Mouse (Mus musculus) lung, embryonic 15.5 days (tissue): ENCODE results near the gene Efna5. TPM values are rescaled to one million over a fixed set of nuclear protein-coding genes. Genes with fewer than 3 reads are reported as not detected.

Experiments
- ATAC-seq: fragments of 200-750 bp; cut with Nextera tagmentation; 2 replicates; pipeline ENCODE4 v1.8.0; 2017; ENCODE audit warnings: moderate number of reproducible peaks, borderline replicate concordance; ENCODE audit not compliant: low FRiP score, low TSS enrichment; ENCODE audit errors: extremely low read depth
- H3K27ac ChIP-seq: fragments of 300-500 bp; sonication (generic); 2 replicates; pipeline ENCODE4 v1.5.1; 2015; ENCODE audit warnings: moderate library complexity, mild to moderate bottlenecking, inconsistent platforms
- H3K27me3 ChIP-seq: fragments of 300-500 bp; sonication (generic); 2 replicates; pipeline ENCODE4 v1.6.1; 2015; ENCODE audit warnings: inconsistent platforms
- H3K36me3 ChIP-seq: fragments of 300-500 bp; sonication (generic); 2 replicates; pipeline ENCODE4 v1.6.1; 2015; ENCODE audit warnings: inconsistent platforms
- H3K4me1 ChIP-seq: fragments of 300-500 bp; sonication (generic); 2 replicates; pipeline ENCODE4 v1.6.1; 2015; ENCODE audit warnings: inconsistent platforms
- H3K4me2 ChIP-seq: fragments of 300-500 bp; sonication (generic); 2 replicates; pipeline ENCODE4 v1.6.1; 2015; ENCODE audit warnings: inconsistent platforms, mild to moderate bottlenecking, moderate library complexity
- H3K4me3 ChIP-seq: fragments of 300-500 bp; sonication (generic); 2 replicates; pipeline ENCODE4 v1.5.1; 2015; ENCODE audit warnings: mild to moderate bottlenecking, inconsistent platforms
- H3K9ac ChIP-seq: fragments of 300-500 bp; sonication (generic); 2 replicates; pipeline ENCODE4 v1.6.1; 2015; ENCODE audit warnings: inconsistent platforms
- H3K9me3 ChIP-seq: fragments of 300-500 bp; sonication (generic); 2 replicates; pipeline ENCODE4 v1.6.1; 2016; ENCODE audit warnings: inconsistent platforms
- WGBS: fragments of 180-500 bp; shearing (Covaris S2); methylation state at CpG from one replicate; pipeline ENCODE4 v1.1.7; 2015; 5-methylcytosine and 5-hydroxymethylcytosine counted together
- polyA plus RNA-seq: library from polyadenylated mRNA; unstranded; fragments of >200 nt; fragmentation: Nextera tagmentation; extraction: Ambion mirVana; gene quantifications from 2 replicates; pipeline ENCODE4 v1.2.1, GENCODE M21; 2015

Efna5 gene
- polyA plus RNA-seq, 1 experiment from 2014 or later: 12.6 TPM

- Histone ChIP-seq H3K4me3 (no peak overlapping the region), H3K9me3 (no peaks in the 10 kb centered on the region), H3K9ac (no peak overlapping the region), H3K4me2 (no peak overlapping the region), H3K27ac (no peak overlapping the region), H3K27me3 (no peaks in the 10 kb centered on the region), H3K4me1 (no peaks in the 10 kb centered on the region), H3K36me3 (no peaks in the 10 kb centered on the region)
- 68% methylated on average over 6 of the region's 6 CpGs for WGBS
- no peak for ATAC-seq
Measured at GRCm38 (mm10) chr17:62741020-62741419, 140.1 kb downstream of the Efna5 start.

- WGBS: 72% methylated on average over 6 of the region's 6 CpGs
Measured at GRCm38 (mm10) chr17:62739993-62740392, 141.1 kb downstream of the Efna5 start.

GRCm38 (mm10) chr17:62737404-62737803 lies 143.7 kb downstream of the Efna5 start:
- Histone ChIP-seq H3K4me2 (no peak overlapping the region), H3K36me3 (no peaks in the 10 kb centered on the region), H3K9ac (no peak overlapping the region), H3K9me3 (no peaks in the 10 kb centered on the region), H3K27ac (no peak overlapping the region), H3K4me1 (peaks cover 13% of the 10 kb centered on the region; the same call in 1 of the 2 replicates), H3K27me3 (no peaks in the 10 kb centered on the region), H3K4me3 (no peak overlapping the region)
- ATAC-seq: peak; percentile 67; the same call in 1 of the 2 replicates
- 87% methylated on average over 6 of the region's 6 CpGs for WGBS

More at GRCm38 (mm10) chr17:62739993-62740392, 141.1 kb downstream of the Efna5 start:
- H3K27ac ChIP-seq: no peak overlapping the region
- no peaks in the 10 kb centered on the region for H3K27me3 ChIP-seq
- no peak for ATAC-seq
- no peak overlapping the region for H3K4me3 ChIP-seq
- H3K9ac ChIP-seq: no peak overlapping the region
- H3K4me2 ChIP-seq: no peak overlapping the region
- no peaks in the 10 kb centered on the region for H3K9me3 ChIP-seq
- peaks cover 2% of the 10 kb centered on the region; the same call in 1 of the 2 replicates for H3K4me1 ChIP-seq
- no peaks in the 10 kb centered on the region for H3K36me3 ChIP-seq

GRCm38 (mm10) chr17:62735943-62736342 lies 145.2 kb downstream of the Efna5 start:
- Histone ChIP-seq H3K4me2 (peak overlapping the region; percentile 19; the same call in 1 of the 2 replicates), H3K36me3 (no peaks in the 10 kb centered on the region), H3K27ac (no peak overlapping the region), H3K9ac (no peak overlapping the region), H3K4me3 (no peak overlapping the region), H3K4me1 (peaks cover 13% of the 10 kb centered on the region; the same call in 1 of the 2 replicates), H3K27me3 (no peaks in the 10 kb centered on the region), H3K9me3 (no peaks in the 10 kb centered on the region)
- peak; percentile 55; the same call in 1 of the 2 replicates for ATAC-seq
- WGBS: 17% methylated on average over 11 of the region's 11 CpGs

- Histone ChIP-seq H3K27ac (no peak overlapping the region), H3K4me3 (no peak overlapping the region), H3K27me3 (no peaks in the 10 kb centered on the region), H3K4me2 (0 out of 2 replicates have a peak overlapping the region, but pooled peaks have one; percentile 3), H3K9me3 (no peaks in the 10 kb centered on the region), H3K4me1 (peaks cover 13% of the 10 kb centered on the region; the same call in 1 of the 2 replicates), H3K36me3 (no peaks in the 10 kb centered on the region), H3K9ac (no peak overlapping the region)
- no peak for ATAC-seq
- WGBS: 20% methylated on average over 10 of the region's 10 CpGs
Measured at GRCm38 (mm10) chr17:62734901-62735300, 146.2 kb downstream of the Efna5 start.

GRCm38 (mm10) chr17:62734067-62734466 lies 147.1 kb downstream of the Efna5 start:
- peak; percentile 58; the same call in 1 of the 2 replicates for ATAC-seq
- Histone ChIP-seq H3K27me3 (no peaks in the 10 kb centered on the region), H3K4me2 (no peak overlapping the region), H3K4me3 (no peak overlapping the region), H3K27ac (no peak overlapping the region), H3K9me3 (no peaks in the 10 kb centered on the region), H3K4me1 (peaks cover 13% of the 10 kb centered on the region; the same call in 1 of the 2 replicates), H3K36me3 (no peaks in the 10 kb centered on the region), H3K9ac (no peak overlapping the region)
- 42% methylated on average over 4 of the region's 4 CpGs for WGBS

GRCm38 (mm10) chr17:62729754-62730470 lies 151.2 kb downstream of the Efna5 start:
- Histone ChIP-seq H3K27me3 (no peaks in the 10 kb centered on the region), H3K9me3 (no peaks in the 10 kb centered on the region), H3K27ac (no peak overlapping the region), H3K4me3 (no peak overlapping the region), H3K4me1 (peaks cover 11% of the 10 kb centered on the region; the same call in 1 of the 2 replicates), H3K36me3 (no peaks in the 10 kb centered on the region), H3K4me2 (no peak overlapping the region), H3K9ac (no peak overlapping the region)
- no peak for ATAC-seq
- WGBS: 61% methylated on average over 10 of the region's 10 CpGs

GRCm38 (mm10) chr17:62728142-62728917 lies 152.8 kb downstream of the Efna5 start:
- Histone ChIP-seq H3K27ac (no peak overlapping the region), H3K27me3 (no peaks in the 10 kb centered on the region), H3K36me3 (no peaks in the 10 kb centered on the region), H3K4me3 (no peak overlapping the region), H3K9me3 (no peaks in the 10 kb centered on the region), H3K9ac (no peak overlapping the region), H3K4me1 (no peaks in the 10 kb centered on the region), H3K4me2 (no peak overlapping the region)
- 81% methylated on average over 10 of the region's 10 CpGs for WGBS
- no peak for ATAC-seq

GRCm38 (mm10) chr17:62726102-62726501 lies 155.0 kb downstream of the Efna5 start:
- Histone ChIP-seq H3K9me3 (no peaks in the 10 kb centered on the region), H3K4me2 (no peak overlapping the region), H3K36me3 (no peaks in the 10 kb centered on the region), H3K9ac (no peak overlapping the region), H3K27me3 (no peaks in the 10 kb centered on the region), H3K27ac (no peak overlapping the region), H3K4me1 (no peaks in the 10 kb centered on the region), H3K4me3 (no peak overlapping the region)
- 56% methylated on average over 5 of the region's 5 CpGs for WGBS
- no peak for ATAC-seq

GRCm38 (mm10) chr17:62722962-62723361 lies 158.2 kb downstream of the Efna5 start:
- H3K36me3 ChIP-seq: no peaks in the 10 kb centered on the region
- H3K27me3 ChIP-seq: no peaks in the 10 kb centered on the region
- no peak overlapping the region for H3K4me2 ChIP-seq
- no peak overlapping the region for H3K9ac ChIP-seq
- no peaks in the 10 kb centered on the region for H3K9me3 ChIP-seq
- no peaks in the 10 kb centered on the region for H3K4me1 ChIP-seq
- no peak overlapping the region for H3K4me3 ChIP-seq
- WGBS: 58% methylated on average over 5 of the region's 5 CpGs
- no peak for ATAC-seq
- no peak overlapping the region for H3K27ac ChIP-seq

- Histone ChIP-seq H3K9ac (no peak overlapping the region), H3K27ac (no peak overlapping the region), H3K4me2 (no peak overlapping the region), H3K4me3 (no peak overlapping the region), H3K4me1 (no peaks in the 10 kb centered on the region), H3K36me3 (no peaks in the 10 kb centered on the region), H3K27me3 (no peaks in the 10 kb centered on the region), H3K9me3 (no peaks in the 10 kb centered on the region)
- WGBS: 88% methylated on average over 3 of the region's 3 CpGs
- no peak for ATAC-seq
Measured at GRCm38 (mm10) chr17:62721595-62721994, 159.5 kb downstream of the Efna5 start.
